Mouse (Mus musculus) left cerebral cortex, postnatal 4 days (tissue): Measurements from ENCODE around the gene Tgm2. TPM values are rescaled to one million over a fixed set of nuclear protein-coding genes. Genes with fewer than 3 reads are reported as not detected.

Experiments used
- DNase-seq: peaks from one replicate; pipeline ENCODE4 v3.0.0-alpha.2; 2022
- intact Hi-C: fragments of 180-260 bp; cut with DNase I; formaldehyde crosslinking; loops from one replicate; pipeline ENCODE4 v1.15.1; 2025
- total RNA-seq, 2 experiments: library from RNA; stranded (reverse); gene quantifications; 2 replicates each; pipeline ENCODE4 v1.2.3; 2021

Tgm2 gene
- total RNA-seq, 2 experiments from 2014 or later, result 7.0 to 9.7 TPM

DNA sequence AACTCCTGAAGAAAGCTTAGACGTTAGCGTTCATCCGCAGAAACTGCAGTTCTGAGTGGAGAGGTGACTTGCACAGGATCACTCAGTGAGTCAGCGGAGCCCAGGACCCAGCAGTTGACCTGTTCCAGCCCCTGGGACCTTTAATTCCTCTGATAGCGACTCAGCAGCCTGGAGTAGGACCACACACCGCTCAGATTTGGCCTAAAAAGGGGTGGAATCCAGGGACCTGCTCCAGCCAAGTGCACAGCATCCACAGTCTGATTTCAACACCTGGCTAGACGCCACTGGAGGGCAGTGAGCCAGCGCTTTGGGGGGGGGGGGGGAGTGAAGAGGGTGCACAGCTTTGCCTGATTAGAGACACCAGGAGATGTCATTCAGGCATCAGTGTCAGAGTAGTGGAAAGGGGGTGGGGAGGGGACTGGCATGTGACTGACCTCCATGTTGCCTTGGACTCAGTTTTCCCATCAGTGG lies 22.5 kb upstream of the Tgm2 start:
- DNase-seq, result peak; percentile 50
- intact Hi-C loops, result no loop called here

DNA sequence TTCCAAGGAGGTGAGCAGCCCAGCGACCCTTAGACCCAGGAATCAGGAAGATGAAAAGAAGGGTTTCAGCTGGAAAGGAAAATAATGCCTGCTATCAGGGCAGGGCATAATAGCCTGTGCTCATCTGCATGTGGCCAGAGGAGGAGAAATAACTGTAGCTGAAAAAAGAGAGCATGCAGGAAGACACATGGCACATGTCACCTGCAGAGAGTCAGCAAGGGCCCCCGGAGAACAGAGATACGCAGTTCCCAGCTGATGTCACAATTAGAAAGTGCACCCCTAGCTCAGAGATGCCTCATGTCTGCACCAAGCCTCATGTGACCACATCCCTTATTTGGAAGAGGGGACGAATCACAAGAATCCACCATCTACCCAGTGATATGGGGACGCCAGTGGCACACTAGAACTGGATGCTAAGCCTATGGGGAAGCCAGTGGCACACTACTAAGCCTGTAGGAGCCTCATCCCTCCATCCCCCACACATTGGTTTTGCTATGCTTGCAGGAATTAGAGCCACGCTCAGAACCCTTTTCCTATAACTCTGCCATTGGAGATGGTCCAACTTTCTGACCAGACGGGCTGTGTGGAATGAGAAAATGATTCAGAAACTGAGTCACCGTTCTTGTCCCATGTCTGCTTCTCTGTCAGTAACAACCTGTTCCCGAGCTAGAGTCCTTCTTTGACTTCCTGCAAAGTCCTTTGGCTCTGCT lies 21.4 kb upstream of the Tgm2 start:
- DNase-seq, result no peak
- intact Hi-C loops, result no loop called here

DNA sequence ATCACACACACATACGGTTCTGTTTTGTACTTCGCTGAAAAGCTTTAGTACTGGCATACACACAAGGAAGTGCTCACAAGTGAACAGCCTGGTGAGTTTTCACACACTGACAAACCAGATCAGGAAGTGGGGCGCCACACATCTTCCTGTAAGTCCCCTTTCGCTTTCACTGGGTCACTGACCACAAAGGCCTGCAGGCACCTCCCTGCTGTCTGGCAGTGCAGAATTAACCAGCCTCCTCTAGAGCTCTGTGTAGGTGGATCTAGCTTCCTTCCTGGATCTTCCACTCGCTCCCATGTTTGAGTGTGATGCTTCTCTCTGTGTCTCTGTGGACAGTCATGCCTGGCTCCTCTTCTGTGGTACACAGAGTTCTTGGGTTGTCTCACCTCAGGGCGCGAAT lies 20.4 kb upstream of the Tgm2 start:
- intact Hi-C loops, result no loop called here
- DNase-seq, result no peak

DNA sequence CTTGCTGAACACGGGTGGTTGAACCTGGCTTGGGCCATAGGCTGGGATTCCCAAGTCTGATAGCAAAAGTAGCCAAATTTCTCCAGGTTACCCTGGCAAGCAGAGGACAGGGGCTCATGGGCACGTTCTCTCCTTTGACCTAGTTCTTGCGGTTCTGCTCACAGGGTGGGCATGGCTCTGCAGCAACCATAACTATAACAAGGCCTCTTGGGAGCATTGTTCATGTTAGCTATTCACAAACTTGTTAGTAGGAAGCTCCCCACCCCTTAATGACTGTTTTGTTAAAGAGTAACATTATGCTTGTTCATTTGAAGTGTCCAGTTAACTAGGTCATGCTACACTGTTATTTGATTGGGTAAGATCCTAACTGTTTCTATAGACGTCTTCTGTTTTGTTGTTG lies 19.5 kb upstream of the Tgm2 start:
- no peak for DNase-seq
- intact Hi-C loops, result no loop called here

DNA sequence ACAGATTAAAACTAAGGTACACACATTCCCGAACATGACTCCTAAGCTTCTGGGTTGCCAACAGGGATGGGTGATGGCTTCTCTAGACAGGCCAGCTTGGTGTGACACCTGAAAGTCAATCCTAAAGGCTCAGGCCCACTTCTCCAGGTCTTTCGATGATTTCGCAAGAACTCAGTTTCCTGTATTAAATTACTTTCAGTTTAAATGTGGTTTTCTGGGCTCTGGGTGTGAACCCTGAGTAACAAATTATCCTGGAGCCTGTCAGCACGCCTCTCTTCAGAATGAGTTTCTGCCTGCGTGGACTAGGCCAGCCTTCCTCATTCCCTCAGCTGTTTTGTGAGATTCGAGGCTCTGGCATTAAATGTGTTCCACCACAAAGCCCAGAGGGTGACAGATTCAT lies 16.8 kb upstream of the Tgm2 start:
- intact Hi-C loops, result no loop called here
- no peak for DNase-seq

DNA sequence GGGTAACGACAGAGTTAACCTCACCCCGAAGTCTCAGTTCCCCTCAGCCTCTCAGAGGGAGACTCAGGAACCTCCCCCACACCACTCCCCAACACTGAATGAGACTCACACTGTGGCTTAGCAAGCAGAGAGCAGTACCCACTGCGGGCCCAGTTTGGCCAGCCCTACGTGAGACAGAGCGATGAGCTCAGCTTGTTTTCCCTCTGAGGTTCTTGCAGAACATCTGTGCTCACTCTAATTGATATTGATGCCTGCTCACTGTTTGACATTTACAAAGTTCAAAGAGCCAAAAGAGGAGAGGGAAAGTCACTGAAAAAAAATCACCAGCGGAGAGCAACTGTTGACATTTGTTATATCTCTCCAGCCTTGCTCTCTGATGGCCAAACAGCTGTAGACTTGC lies 15.5 kb upstream of the Tgm2 start:
- no peak for DNase-seq
- intact Hi-C loops, result no loop called here

DNA sequence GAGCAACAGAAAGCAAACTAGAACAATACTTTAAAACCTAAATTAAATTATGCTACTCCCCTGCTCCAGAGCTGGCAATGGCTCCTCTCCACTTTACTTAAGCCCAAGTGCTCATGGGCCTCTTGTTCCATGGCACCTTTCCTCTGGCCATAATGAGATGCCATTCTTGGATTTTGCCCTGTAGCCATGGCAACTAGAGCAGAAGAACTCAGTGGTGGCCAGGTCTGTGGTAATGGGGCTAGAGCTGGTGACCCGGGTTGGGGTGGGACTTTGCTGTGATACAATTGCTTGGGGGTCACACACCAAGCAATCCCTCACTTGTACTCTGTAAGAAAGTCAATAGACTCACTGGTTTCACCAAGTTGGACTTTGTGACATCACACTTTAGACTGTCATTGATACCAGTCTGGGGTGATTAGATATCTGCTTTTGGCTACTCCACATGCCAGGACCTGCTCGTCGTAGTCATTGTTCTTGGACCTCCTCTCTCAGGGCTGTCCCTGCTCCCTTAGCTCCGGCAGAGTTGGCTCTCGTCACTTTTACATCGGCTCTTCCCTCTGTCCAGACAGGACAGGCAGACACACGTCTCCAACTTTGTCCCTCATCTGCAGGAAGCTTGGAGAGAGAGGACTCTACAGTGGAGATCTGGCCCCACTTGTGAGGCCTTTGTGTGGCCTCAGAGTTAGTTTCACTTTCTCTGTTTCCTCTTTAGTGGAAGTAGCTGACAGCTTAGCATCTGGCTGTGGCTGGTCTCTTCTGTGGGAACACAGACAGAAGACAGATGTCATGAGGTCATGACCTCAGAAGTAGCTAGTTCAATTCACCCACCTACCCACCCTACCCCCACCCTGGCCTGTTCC lies 13.4 kb upstream of the Tgm2 start:
- DNase-seq, result no peak
- intact Hi-C loops, result no loop called here

DNA sequence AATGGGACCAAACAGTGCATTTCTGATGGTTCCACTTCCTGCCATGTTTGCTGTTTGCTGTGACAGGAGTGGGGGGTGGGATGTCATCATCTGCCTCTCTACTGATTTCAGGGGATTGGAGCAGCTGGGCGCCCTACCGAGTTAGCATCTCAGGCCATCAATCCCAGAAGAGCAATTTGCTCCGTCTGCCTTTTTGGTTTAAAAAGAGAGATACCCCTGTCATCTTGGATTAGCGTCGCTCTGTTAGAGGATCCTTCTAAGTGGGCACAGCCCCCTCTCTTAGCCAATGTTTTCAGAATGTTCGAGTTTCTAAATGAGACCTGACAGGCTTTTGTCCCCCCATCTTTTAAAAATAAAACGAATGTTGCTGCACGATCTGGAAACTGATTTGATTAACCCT lies 11.4 kb upstream of the Tgm2 start:
- intact Hi-C loops, result no loop called here
- DNase-seq, result no peak

DNA sequence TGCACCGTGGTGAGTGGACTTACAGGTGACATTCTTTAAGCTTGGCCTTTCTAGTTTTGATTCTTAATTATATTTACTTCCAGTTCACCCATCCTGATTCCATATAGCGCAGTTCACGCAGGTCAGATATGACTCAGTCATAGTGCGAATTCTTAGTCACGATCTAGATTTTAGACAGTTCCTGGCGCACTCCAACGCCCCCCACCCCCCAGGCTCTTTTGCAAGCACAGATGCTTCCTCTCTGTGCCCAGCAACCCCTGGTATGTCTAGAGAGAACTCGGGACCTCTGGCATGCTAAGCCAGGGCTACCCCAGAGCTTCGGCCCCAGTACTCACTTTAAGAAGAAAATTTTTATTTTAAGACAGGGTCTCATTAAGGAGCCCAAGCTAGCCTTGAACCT lies 10.3 kb upstream of the Tgm2 start:
- intact Hi-C loops, result no loop called here
- no peak for DNase-seq

DNA sequence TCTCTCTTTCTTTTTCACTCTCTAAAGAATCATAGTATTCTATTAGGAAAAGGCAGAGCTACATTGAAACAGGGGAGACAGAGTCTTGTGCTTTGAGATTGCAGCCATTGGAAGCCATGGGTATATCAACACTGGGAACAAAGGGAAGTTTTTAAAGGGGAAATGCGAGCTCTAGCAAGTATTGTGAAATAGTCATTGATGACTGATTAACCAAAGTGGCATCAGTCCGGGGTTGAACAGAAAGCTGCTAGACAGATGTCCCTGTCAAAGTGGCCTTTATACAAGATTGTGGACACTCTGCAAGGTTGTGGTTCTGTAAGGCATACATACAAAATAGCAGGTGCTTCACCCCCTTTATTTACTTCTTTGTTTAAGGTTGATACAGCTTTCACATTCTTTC lies 9.4 kb upstream of the Tgm2 start:
- no peak for DNase-seq
- intact Hi-C loops, result no loop called here

DNA sequence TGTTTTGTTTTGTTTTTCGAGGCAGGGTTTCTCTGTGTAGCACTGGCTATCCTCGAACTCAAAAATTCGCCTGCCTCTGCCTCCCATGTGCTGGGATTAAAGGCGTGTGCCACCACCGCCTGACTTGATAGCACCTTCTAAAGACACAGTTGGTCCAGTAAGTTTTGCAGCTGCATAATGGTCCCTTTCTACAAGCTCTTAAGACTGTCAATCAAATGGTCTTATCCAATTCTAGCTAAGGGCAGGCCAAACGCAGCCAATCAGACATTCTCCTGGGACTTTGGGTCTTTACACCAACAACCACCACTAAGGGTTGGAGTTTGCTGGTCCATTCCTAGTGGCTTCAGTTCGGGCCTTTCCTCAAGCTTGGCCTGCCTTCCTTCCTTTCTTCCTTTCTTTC lies 8.9 kb upstream of the Tgm2 start:
- DNase-seq, result no peak
- intact Hi-C loops, result no loop called here

DNA sequence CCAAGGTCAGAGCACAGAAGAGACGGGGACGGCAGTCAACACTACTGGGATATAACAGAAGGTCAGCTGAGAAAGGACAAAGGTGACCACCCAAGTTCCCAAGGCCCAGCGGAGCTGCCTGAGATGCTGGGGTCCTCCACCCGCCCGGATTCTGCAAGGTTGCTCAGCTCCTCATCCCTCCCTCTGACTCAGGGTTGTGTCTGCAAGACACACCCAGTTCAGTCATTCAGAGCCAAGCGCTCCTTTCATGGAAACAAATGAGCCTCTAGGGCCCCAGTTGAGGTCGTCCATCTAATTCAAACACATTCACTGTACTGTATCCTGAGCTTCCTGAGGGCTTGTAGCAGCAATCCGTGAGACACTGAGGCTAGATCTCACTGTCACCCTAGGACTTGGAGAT lies 8.4 kb upstream of the Tgm2 start:
- intact Hi-C loops, result no loop called here
- no peak for DNase-seq

DNA sequence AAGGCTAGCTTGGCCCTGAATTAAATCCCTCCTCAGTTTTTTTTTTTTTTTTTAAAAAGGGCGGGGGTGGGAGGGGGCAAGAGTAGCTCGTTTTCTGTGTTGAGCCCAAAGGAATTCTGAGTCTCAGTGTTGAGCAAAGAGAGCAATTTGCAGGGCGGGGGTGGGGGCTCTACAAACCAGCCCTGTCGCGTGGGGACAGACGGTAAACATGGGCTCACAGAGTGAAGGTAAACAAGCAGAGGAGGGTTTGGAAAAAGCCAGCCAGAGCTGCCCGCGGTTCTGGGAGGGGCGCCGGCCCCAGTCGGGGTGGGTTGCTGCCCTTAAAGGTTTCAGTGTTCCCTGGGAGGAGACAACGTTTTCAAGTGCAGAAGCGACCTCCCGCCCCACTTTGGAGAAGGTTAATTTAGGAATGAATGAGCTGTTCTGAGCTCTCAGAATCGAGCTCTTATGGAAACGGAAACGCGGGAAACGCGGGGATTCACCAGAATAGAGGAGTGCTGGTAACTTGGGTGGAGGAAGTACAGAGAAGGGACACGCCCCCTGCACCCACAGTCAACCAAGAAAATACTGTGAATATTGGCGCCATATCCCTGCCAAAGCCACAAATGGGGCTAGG lies 7.6 kb upstream of the Tgm2 start:
- DNase-seq, result no peak
- intact Hi-C loops, result no loop called here

DNA sequence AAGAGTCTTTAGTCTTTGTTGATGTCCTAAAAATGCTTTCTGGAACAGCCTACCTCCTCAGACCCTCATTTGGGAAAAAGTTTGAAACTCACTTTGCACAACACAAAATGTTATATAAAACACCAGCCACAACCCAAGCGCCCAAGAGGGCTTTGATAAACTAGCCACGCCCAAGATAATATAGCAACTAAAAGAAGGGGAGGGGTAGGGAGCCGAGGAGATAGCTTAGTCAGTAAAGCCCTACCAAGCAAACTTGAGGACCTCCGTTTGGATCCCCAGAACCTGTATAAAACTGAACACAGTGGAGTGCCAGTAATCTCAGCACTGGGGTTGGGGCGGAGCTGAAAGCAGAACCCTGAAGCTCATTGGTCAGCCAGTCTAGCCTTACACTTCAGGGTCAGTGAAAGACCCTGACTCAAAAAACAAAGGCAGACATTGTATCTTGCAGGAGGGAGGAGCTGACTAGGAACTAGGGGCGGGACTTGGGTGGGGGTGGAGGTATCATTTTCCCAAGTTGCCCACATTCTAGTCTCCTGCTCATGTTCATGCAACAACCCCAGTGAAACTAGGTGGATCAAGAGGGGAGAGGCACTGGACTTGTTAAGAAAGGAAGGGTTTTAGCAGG lies 6.6 kb upstream of the Tgm2 start:
- intact Hi-C loops, result no loop called here
- no peak for DNase-seq

DNA sequence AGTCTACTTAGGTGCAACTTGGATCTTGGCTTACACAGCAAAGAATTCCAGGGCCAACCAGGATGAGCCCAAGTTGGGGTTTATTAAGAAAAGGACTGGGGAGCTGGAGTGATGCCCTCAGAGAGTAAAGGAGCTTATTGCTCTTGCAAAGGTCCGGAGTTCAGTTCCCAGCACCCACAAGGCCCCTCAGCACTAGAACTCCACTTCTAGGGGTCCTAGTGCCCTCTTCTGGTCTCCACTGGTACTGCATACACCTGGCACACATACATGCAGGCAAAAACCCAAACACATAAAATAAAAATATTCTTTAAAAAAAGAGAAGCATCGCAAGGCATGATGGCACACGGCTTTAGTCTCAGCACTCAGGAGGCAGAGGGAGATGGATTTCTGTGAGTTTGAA lies 4.8 kb upstream of the Tgm2 start:
- no peak for DNase-seq
- intact Hi-C loops, result no loop called here

DNA sequence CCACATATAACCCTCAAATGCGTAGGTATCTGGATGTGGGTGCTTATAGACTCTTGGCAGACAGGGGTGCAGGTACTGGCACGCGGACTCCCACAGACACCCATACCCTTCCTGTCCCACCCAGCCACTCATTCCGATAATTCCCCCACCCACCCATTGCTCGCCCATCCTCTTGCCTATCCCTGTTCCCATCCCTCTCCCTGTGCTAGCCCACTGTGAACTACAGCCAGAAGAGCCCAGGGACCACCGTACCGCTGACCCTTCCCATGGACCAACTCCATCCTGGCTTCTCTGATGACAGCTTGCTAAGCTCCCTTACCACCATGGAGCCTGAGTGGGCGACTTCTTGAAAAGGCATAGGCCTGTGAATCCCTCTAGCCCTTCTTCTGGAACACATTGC lies 735 bp upstream of the Tgm2 start:
- intact Hi-C loops, result no loop called here
- DNase-seq, result no peak

DNA sequence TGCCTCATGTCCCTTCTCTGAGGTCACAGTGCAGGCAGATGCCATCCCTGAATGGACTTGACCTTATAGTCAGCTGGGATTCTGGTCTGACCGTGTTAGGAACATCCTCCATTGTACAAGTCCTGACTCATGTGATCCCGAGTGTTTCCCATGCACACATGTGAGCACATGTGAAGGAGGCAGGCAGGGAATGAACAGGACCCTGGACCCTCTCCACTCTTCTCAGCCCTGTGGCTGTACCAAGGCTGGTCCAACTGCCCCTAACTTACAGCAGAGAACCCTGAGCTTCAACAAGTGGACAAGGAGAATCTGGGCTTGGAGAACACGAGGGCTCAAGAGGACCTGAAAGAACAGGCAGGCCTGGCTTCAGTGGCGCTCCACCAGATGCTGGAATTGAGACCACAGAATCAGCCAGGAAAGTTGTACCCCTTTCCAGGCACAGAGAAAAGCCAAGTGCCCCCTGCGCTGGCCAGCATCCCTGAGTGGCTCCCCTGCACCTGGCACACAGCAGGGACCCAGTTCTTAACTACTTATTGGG lies 639 bp downstream of the Tgm2 start:
- intact Hi-C loops, result no loop called here
- no peak for DNase-seq

DNA sequence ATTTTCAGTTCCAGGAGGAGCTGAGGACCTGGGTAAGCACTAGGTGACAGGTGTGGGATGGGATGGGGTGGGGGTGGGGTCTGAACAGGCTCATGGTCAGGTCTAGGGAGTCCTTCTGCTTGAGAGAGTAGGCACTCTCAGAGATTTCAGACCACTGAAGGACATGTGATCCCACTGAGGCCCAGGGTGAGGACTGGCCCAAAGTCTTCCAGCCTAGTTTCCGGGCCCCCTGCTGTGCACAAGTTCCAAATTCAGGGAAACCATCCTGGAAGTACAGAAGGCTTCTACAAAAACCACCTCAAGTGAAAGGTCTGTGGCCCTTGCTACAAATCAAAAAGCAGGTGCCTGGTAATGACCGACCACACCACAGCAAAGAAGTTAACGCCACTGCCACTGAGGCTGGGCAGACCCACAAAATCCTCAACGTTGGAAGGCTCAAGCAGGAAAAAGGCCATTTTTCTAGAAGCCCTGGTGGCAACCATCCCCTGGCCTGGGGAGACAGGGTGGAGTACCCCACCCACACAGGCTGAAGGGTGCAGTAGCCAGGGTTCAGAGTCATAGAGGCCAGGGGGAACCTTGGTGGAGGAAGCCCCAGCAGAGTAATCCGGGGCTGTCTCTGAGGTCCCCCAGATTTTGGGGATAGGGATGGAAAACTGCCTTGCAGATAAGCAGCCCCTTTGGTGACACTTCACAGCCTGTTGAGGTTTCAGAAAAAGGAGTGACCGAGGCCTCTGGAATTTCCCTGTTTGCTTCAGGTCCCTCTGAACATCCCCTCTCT lies 1.3 kb downstream of the Tgm2 start:
- no peak for DNase-seq
- intact Hi-C loops, result no loop called here

DNA sequence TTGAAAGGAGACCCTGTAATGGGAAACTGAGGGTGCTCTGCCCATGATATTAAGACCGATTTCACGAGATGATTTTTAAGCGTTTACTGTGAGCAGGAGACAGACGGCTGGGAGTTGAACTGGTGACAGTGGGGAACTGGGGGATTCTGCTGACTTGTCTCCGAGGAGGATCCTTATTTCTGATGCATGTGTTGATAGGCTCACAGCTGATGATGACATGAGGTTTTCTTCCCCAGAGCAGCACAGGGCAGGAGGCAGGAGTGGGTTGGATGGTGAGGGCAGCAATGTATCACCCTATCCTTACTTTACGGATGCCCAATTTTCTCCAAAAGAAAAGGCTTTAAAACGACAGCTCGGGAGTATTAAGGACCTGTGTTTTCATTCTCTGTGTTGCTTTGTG lies 2.0 kb downstream of the Tgm2 start:
- intact Hi-C loops, result no loop called here
- no peak for DNase-seq

DNA sequence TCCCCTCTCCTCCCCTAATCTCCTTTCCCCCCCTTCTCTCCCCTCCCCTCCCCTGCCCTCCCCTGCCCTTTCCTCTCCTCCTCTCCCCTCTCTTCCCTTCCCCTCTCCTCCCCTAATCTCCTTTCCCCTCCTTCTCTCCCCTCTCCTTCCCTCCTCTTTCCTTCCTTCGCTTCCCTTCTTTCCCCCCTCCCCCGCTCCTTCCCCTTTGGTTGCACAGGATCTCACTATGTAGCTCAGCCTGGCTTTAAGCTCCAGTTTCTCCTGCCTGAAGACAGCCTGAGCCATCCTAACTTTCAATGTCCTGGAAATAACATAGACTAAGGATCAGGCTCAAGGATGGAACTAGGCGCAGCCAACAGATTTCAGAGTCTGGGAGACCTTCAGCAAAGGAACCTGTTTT lies 2.4 kb downstream of the Tgm2 start:
- no peak for DNase-seq
- intact Hi-C loops, result no loop called here
